8 mouse cellular contexts compared by ENCODE assay signal in the genomic region with DNA sequence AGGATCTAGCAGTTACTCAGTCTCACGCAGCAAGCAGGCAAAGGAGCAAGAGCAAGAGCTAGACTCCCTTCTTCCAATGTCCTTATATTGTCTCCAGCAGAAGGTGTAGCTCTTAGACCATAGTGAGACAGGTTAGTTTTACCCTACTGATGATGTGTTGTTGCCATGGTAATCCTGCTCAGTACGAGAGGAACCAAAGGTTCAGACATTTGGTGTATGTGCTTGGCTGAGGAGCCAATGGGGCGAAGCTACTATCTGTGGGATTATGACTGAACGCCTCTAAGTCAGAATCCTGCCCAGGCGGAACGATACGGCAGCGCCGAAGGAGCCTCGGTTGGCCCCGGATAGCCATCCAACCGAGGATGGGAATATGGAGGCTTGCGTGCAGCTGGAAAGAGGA. TPM values are rescaled to one million over a fixed set of nuclear protein-coding genes. Genes with fewer than 3 reads are reported as not detected.
DNase-seq lines count a peak whose midpoint lies in the region; ATAC-seq lines count a peak whose summit lies in the region.
"Not testable (repeated sequence)": the region's sequence is repeated elsewhere in the genome, so short reads cannot be mapped to it uniquely, and the experiment has no call there.

No protein-coding gene starts in this region.

- intact Hi-C loops in gastrocnemius, postnatal 36 days (cut with DNase I): not testable (repeated sequence)

- ATAC-seq in inflammation-experienced regulatory T-cells, adult 6 months: peak; percentile 100

- peak; percentile 84 for DNase-seq in ZHBTc4 (ENCODE audit: low read depth, low spot score)
- DNase-seq in embryo, embryonic 10.5 days (ENCODE audit: low spot score): peak; percentile 65
- DNase-seq in gastrocnemius, postnatal 36 days: peak; percentile 82 to 95
- peak; percentile 77 to 100 for DNase-seq in left cerebral cortex, adult 8-10 months (ENCODE audit: low spot score in 2 of 2)
- DNase-seq in lung, postnatal 4 days: peak; percentile 78 to 93
- peak; percentile 99 to 100 for DNase-seq in right cerebral cortex, adult 2 months (ENCODE audit: low spot score in 2 of 2)
- DNase-seq in urinary bladder, postnatal 25 days (ENCODE audit: low spot score): peak; percentile 97

RNA-seq across cellular contexts. Expression of a gene that starts 38.9 kb away (rescaled TPM):
- total RNA-seq in gastrocnemius, postnatal 36 days (2021): 1,000 to 10,000 TPM; 1,200 to 1,249 TPM
- under 1 TPM in 1 of 3 experiments, not detected in 2; 0.34 TPM for polyA plus RNA-seq in inflammation-experienced regulatory T-cells, adult 6 months (2017; shearing (Covaris generic))
- 1 to 10 TPM; 2.7 to 4.6 (median 3.4) TPM for total RNA-seq in left cerebral cortex, adult 8-10 months (2022)

RNA-seq across cellular contexts. Expression of a gene that starts 39.1 kb away (rescaled TPM):
- total RNA-seq in gastrocnemius, postnatal 36 days (2021): 100 to 1,000 TPM; 295 to 502 TPM
- polyA plus RNA-seq in inflammation-experienced regulatory T-cells, adult 6 months (2017; shearing (Covaris generic)): 100 to 1,000 TPM; 630 to 948 (median 795) TPM
- 10 to 100 TPM; 36.5 to 49.0 (median 45.3) TPM for total RNA-seq in left cerebral cortex, adult 8-10 months (2022)

Comparison
In these comparisons a context has a peak if more than half of its experiments do, and no peak if none do; other contexts are left out.
1. Peak in every context shown above with its lines: DNase-seq and ATAC-seq.
2. RNA of a gene that starts 38.9 kb away (total RNA-seq): 1,200 to 1,249 TPM in gastrocnemius, postnatal 36 days; 2.7 to 4.6 TPM in left cerebral cortex, adult 8-10 months; every median in the first group is over 100 times any median in the second.
3. RNA of a gene that starts 39.1 kb away (total RNA-seq): 295 to 502 TPM in gastrocnemius, postnatal 36 days; 36.5 to 49.0 TPM in left cerebral cortex, adult 8-10 months; every median in the first group is over 4 times any median in the second.